8 mouse cellular contexts compared by ENCODE assay signal in the genomic region with DNA sequence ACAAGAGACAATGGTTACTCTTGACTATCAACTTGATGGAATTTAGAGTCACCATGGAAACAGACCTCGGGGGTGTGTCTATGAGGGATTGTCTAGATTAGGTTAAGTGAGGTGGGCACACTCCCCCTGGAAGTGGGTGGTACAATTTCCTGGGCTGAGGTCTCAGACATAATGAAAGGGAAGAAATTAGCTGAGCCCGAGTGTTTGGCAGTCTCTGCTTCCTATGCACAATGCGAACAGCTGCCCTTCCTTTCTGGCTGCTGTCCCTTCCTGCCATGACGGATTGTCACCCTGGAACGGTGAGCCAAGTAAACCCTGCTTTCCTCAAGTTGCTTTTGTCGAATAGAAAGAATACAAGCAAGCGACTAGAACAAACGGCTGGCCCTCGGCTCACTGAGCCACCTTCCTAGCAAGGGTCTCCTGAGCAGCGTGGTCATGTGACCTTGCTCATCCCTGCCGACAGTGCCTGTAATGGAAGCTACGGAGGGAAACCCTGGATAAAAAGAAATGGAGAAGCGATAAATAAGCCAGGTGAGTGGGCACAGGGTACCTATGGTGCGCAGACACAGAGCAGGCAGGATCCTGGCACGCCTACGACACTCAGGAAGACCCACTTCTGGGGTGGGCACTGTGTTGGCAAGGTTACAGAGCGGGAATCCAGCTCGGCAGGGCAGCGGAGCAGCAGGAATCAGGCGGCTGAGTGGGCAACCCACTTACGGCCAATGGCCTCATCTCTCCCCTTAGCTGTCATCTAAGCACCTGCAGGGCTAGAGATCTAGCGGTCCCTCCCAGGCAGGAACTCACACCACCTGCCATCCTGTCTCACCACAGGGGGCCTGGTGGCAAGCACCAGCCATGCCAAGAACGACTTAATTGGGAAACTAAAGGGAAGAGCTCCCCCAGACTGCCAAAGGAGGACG.
A peak's percentile ranks its signal among the peaks of the same experiment; 100 is the strongest.
DNase-seq lines count a peak whose midpoint lies in the region; ATAC-seq and TF ChIP-seq lines count a peak whose summit lies in the region.

No protein-coding gene starts in this region.

- TF ChIP-seq CTCF in brain, embryonic 14.5 days (IDR thresholded peaks at IDR 0.05; ENCODE audit: borderline replicate concordance, extremely low read depth, insufficient read depth, insufficient read length): no peak

- peak overlapping the region; percentile 42; the same call in 1 of the 2 replicates for H3K9ac ChIP-seq in forebrain, embryonic 14.5 days (ENCODE audit: low read length)
- H3K9ac ChIP-seq in midbrain, embryonic 13.5 days (replicated peaks): peak overlapping the region; percentile 49

- peak overlapping the region; percentile 93 for H3K27ac ChIP-seq in forebrain, embryonic 14.5 days (ENCODE audit: low read depth, low read length)
- H3K27ac ChIP-seq in midbrain, embryonic 13.5 days: peak overlapping the region; percentile 83

- H3K4me1 ChIP-seq in forebrain, embryonic 14.5 days (ENCODE audit: control insufficient read depth, insufficient read depth, low read length): peaks cover 28% of the 10 kb centered on the region
- peaks cover 33% of the 10 kb centered on the region for H3K4me1 ChIP-seq in midbrain, embryonic 13.5 days (replicated peaks)

- ATAC-seq in forebrain, embryonic 14.5 days: peak; percentile 90
- ATAC-seq in midbrain, embryonic 13.5 days: peak; percentile 84
- ATAC-seq in granulocyte monocyte progenitor cell, adult 5-6 weeks (replicated peaks; ENCODE audit: poor library complexity, severe bottlenecking): no peak

- H3K9me3 ChIP-seq in forebrain, embryonic 14.5 days (replicated peaks; ENCODE audit: control insufficient read depth, low read length): no peaks in the 10 kb centered on the region
- no peaks in the 10 kb centered on the region for H3K9me3 ChIP-seq in midbrain, embryonic 13.5 days

- TF ChIP-seq POLR2A in brain, embryonic 14.5 days (IDR thresholded peaks at IDR 0.05; ENCODE audit: borderline replicate concordance, extremely low read depth, insufficient read depth, insufficient read length, poor library complexity, severe bottlenecking): no peak

- peak overlapping the region; percentile 47 for H3K4me2 ChIP-seq in forebrain, embryonic 14.5 days (ENCODE audit: low read length)
- H3K4me2 ChIP-seq in midbrain, embryonic 13.5 days (replicated peaks): peak overlapping the region; percentile 53

- 23% methylated on average over 24 of the region's 24 CpGs for WGBS in forebrain, embryonic 14.5 days
- WGBS in midbrain, embryonic 13.5 days: 26% methylated on average over 24 of the region's 24 CpGs

- peak overlapping the region; percentile 7; the same call in 1 of the 2 replicates for H3K4me3 ChIP-seq in forebrain, embryonic 14.5 days (ENCODE audit: low read depth, low read length)
- H3K4me3 ChIP-seq in midbrain, embryonic 13.5 days (replicated peaks): peak overlapping the region; percentile 23

- peak; percentile 38 to 46 for DNase-seq in frontal cortex, postnatal 10 days (ENCODE audit: low spot score in 2 of 2)
- no peak for DNase-seq in frontal cortex, postnatal 25 days (ENCODE audit: low spot score in 2 of 2)
- peak; percentile 96 for DNase-seq in brain, embryonic 14.5 days (ENCODE audit: low read depth)
- DNase-seq in forebrain, embryonic 14.5 days (ENCODE audit: low spot score): peak; percentile 93
- peak; percentile 23 for DNase-seq in layer of hippocampus, adult 11-12 months (ENCODE audit: low spot score)
- DNase-seq in spleen, postnatal 36 days (ENCODE audit: low spot score in 2 of 2): no peak

- no peaks in the 10 kb centered on the region for H3K27me3 ChIP-seq in forebrain, embryonic 14.5 days (replicated peaks; ENCODE audit: control insufficient read depth, insufficient read depth, low read length)
- 0 out of 2 replicates have a peak, but pooled peaks cover 2% of the 10 kb centered on the region for H3K27me3 ChIP-seq in midbrain, embryonic 13.5 days

- H3K36me3 ChIP-seq in forebrain, embryonic 14.5 days (ENCODE audit: control insufficient read depth, insufficient read depth, low read length): no peaks in the 10 kb centered on the region
- H3K36me3 ChIP-seq in midbrain, embryonic 13.5 days: no peaks in the 10 kb centered on the region

Comparison
In these comparisons a context has a peak if more than half of its experiments do, and no peak if none do; other contexts are left out.
1. DNase-seq: peak in frontal cortex, postnatal 10 days (2 of 2), brain, embryonic 14.5 days (single experiment), forebrain, embryonic 14.5 days (single experiment) and layer of hippocampus, adult 11-12 months (single experiment); none in frontal cortex, postnatal 25 days (0 of 2) and spleen, postnatal 36 days (0 of 2).